Mouse (Mus musculus) E14TG2a.4 (cell line): ENCODE data around the gene Fkrp.

ENCODE experiments used
- CTCF ChIP-seq: conservative IDR thresholded peaks from 2 replicates; pipeline ENCODE4 v1.5.1; 2014; ENCODE audit warnings: low read length
- NANOG ChIP-seq: IDR thresholded peaks from 2 replicates; pipeline ENCODE4 v1.6.1; 2014; ENCODE audit warnings: borderline replicate concordance, low read length, mixed read lengths
- POU5F1 ChIP-seq: IDR thresholded peaks from 2 replicates; pipeline ENCODE4 v1.6.1; 2014; ENCODE audit warnings: low read length, borderline replicate concordance

- TF ChIP-seq CTCF (no peak), NANOG (no peak), POU5F1 (no peak)
Measured at GRCm38 (mm10) chr7:16766443-16766842, 50.1 kb downstream of the Fkrp start.
